Mouse (Mus musculus): ENCODE measurements around the gene Lrrc28. TPM values are rescaled to one million over a fixed set of nuclear protein-coding genes. Genes with fewer than 3 reads are reported as not detected.

The Lrrc28 gene
- polyA plus RNA-seq, 1 experiment from 2014 or later = 11.5 TPM

- H3K9me3 ChIP-seq (replicated peaks; ENCODE audit: control insufficient read depth, low read length) = no peaks in the 10 kb centered on the region
- H3K9ac ChIP-seq (ENCODE audit: low read depth, low read length) = no peak overlapping the region
- H3K4me1 ChIP-seq (ENCODE audit: control insufficient read depth, insufficient read depth, low read length) = peaks cover 2% of the 10 kb centered on the region; the same call in 1 of the 2 replicates
- no peak overlapping the region for H3K4me3 ChIP-seq (ENCODE audit: low read depth, low read length)
- H3K27me3 ChIP-seq (ENCODE audit: control insufficient read depth, insufficient read depth, low read length) = no peaks in the 10 kb centered on the region
- H3K4me2 ChIP-seq = no peak overlapping the region
- ATAC-seq (replicated peaks; ENCODE audit: insufficient number of reproducible peaks, low FRiP score, low TSS enrichment) = no peak
- 68% methylated on average over 9 of the region's 9 CpGs for WGBS (ENCODE audit: insufficient replicate concordance)
- peaks cover 14% of the 10 kb centered on the region for H3K36me3 ChIP-seq (ENCODE audit: control insufficient read depth, insufficient read depth, low read length)
- no peak overlapping the region for H3K27ac ChIP-seq (ENCODE audit: low read depth, low read length)
Observed at GRCm38 (mm10) chr7:67681078-67681477, 36.0 kb upstream of the Lrrc28 start.

DNA sequence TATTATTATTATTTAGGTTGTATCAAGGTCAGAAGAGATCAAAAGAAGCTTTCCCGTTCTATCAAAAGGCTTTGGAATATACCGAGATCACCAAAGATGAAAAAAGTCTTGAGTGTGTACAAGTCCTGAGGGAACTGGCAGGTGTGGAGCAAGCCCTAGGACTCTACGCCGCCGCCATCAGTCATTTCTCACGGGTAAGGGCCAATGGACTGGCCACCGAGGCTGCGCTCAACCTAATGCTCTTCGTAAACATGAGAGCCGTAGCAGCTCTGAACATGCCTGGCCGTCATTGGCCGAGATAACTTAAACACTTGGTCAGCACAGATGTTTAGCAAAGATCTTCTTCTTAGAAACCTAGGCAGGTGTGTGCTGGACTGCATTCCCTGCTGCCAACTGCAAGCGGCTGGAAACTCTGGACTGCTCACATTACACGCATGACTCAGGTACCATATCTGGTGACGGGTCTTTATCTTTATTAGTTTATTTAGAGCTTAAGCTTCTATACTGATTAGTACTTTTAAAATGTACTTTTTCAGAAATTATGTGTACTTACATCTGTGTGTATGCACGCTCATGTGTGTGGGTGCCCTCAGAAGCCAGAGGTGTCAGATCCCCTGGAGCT is 33.9 kb upstream of the Lrrc28 start:
- 88% methylated on average over 16 of the region's 16 CpGs for WGBS (ENCODE audit: insufficient replicate concordance)
- Histone ChIP-seq H3K9me3 (replicated peaks; ENCODE audit: control insufficient read depth, low read length) (no peaks in the 10 kb centered on the region), H3K27me3 (ENCODE audit: control insufficient read depth, insufficient read depth, low read length) (no peaks in the 10 kb centered on the region), H3K9ac (ENCODE audit: low read depth, low read length) (no peak overlapping the region), H3K36me3 (ENCODE audit: control insufficient read depth, insufficient read depth, low read length) (peaks cover 5% of the 10 kb centered on the region; the same call in 1 of the 2 replicates), H3K4me1 (ENCODE audit: control insufficient read depth, insufficient read depth, low read length) (peaks cover 10% of the 10 kb centered on the region), H3K27ac (ENCODE audit: low read depth, low read length) (no peak overlapping the region), H3K4me2 (no peak overlapping the region), H3K4me3 (ENCODE audit: low read depth, low read length) (no peak overlapping the region)
- no peak for ATAC-seq (replicated peaks; ENCODE audit: insufficient number of reproducible peaks, low FRiP score, low TSS enrichment)

DNA sequence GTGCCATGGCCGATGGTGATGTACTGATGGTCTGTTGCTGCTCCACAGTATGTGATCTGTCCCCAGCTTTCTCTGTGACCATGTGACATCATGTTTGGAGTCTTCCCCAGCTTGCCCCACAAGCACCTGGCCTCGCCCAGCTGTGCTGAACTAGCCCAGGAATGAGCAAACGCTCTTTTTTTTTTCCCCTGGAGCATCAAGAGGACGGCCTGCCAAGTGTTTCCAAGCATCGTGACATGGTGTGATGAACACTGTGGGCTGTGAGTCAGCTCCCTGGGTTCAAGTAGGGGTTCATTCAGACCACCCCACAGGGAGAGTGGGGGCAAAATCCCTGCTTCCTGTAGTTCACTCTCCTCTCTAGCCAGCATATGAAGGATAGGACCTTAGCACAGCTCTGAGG is 28.6 kb upstream of the Lrrc28 start:
- no peak overlapping the region for H3K4me3 ChIP-seq (ENCODE audit: low read depth, low read length)
- no peaks in the 10 kb centered on the region for H3K27me3 ChIP-seq (ENCODE audit: control insufficient read depth, insufficient read depth, low read length)
- H3K4me2 ChIP-seq = no peak overlapping the region
- no peak overlapping the region for H3K27ac ChIP-seq (ENCODE audit: low read depth, low read length)
- H3K9me3 ChIP-seq (replicated peaks; ENCODE audit: control insufficient read depth, low read length) = peaks cover 2% of the 10 kb centered on the region
- ATAC-seq (replicated peaks; ENCODE audit: insufficient number of reproducible peaks, low FRiP score, low TSS enrichment) = no peak
- peaks cover 11% of the 10 kb centered on the region for H3K4me1 ChIP-seq (ENCODE audit: control insufficient read depth, insufficient read depth, low read length)
- 84% methylated on average over 5 of the region's 5 CpGs for WGBS (ENCODE audit: insufficient replicate concordance)
- no peak overlapping the region for H3K9ac ChIP-seq (ENCODE audit: low read depth, low read length)
- peaks cover 14% of the 10 kb centered on the region for H3K36me3 ChIP-seq (ENCODE audit: control insufficient read depth, insufficient read depth, low read length)

DNA sequence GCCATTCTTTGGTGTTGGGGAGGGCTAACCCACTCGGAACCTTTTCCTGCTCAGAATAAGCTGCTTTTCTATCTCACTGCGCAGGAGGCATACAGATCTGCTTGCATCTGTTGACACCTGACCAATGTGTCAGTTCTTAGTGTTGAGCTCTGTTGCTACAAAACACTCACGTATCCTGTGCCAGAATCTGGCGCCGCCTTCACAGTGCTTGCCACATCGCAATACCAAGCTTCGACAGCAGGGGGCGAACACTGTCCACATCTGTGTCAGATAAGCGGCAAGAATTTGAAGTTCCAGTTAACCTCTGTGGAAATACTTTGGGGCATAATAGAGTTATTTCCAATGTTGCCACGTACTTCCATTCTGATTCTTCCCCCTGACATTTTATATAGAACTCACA is 27.6 kb upstream of the Lrrc28 start:
- Histone ChIP-seq H3K9me3 (replicated peaks; ENCODE audit: control insufficient read depth, low read length) (peaks cover 2% of the 10 kb centered on the region), H3K9ac (ENCODE audit: low read depth, low read length) (no peak overlapping the region), H3K27me3 (ENCODE audit: control insufficient read depth, insufficient read depth, low read length) (no peaks in the 10 kb centered on the region), H3K4me2 (no peak overlapping the region), H3K27ac (ENCODE audit: low read depth, low read length) (no peak overlapping the region), H3K4me3 (ENCODE audit: low read depth, low read length) (no peak overlapping the region), H3K4me1 (ENCODE audit: control insufficient read depth, insufficient read depth, low read length) (peaks cover 11% of the 10 kb centered on the region), H3K36me3 (ENCODE audit: control insufficient read depth, insufficient read depth, low read length) (peaks cover 19% of the 10 kb centered on the region)
- no peak for ATAC-seq (replicated peaks; ENCODE audit: insufficient number of reproducible peaks, low FRiP score, low TSS enrichment)
- 10% methylated on average over 10 of the region's 10 CpGs for WGBS (ENCODE audit: insufficient replicate concordance)

GRCm38 (mm10) chr7:67670965-67671364 is 25.9 kb upstream of the Lrrc28 start:
- no peak for ATAC-seq (replicated peaks; ENCODE audit: insufficient number of reproducible peaks, low FRiP score, low TSS enrichment)
- peaks cover 2% of the 10 kb centered on the region for H3K9me3 ChIP-seq (replicated peaks; ENCODE audit: control insufficient read depth, low read length)
- H3K4me1 ChIP-seq (ENCODE audit: control insufficient read depth, insufficient read depth, low read length) = peaks cover 11% of the 10 kb centered on the region
- H3K36me3 ChIP-seq (ENCODE audit: control insufficient read depth, insufficient read depth, low read length) = peaks cover 21% of the 10 kb centered on the region
- H3K4me3 ChIP-seq (ENCODE audit: low read depth, low read length) = no peak overlapping the region
- H3K27ac ChIP-seq (ENCODE audit: low read depth, low read length) = no peak overlapping the region
- no peak overlapping the region for H3K4me2 ChIP-seq
- no peak overlapping the region for H3K9ac ChIP-seq (ENCODE audit: low read depth, low read length)
- H3K27me3 ChIP-seq (ENCODE audit: control insufficient read depth, insufficient read depth, low read length) = no peaks in the 10 kb centered on the region
- WGBS (ENCODE audit: insufficient replicate concordance) = 93% methylated on average over 1 of the region's 1 CpGs

GRCm38 (mm10) chr7:67663981-67664694 is 19.1 kb upstream of the Lrrc28 start:
- Histone ChIP-seq H3K27me3 (ENCODE audit: control insufficient read depth, insufficient read depth, low read length) (no peaks in the 10 kb centered on the region), H3K36me3 (ENCODE audit: control insufficient read depth, insufficient read depth, low read length) (peaks cover 13% of the 10 kb centered on the region), H3K4me2 (no peak overlapping the region), H3K4me1 (ENCODE audit: control insufficient read depth, insufficient read depth, low read length) (peaks cover 3% of the 10 kb centered on the region; the same call in 1 of the 2 replicates), H3K27ac (ENCODE audit: low read depth, low read length) (no peak overlapping the region), H3K9me3 (replicated peaks; ENCODE audit: control insufficient read depth, low read length) (no peaks in the 10 kb centered on the region), H3K9ac (ENCODE audit: low read depth, low read length) (no peak overlapping the region), H3K4me3 (ENCODE audit: low read depth, low read length) (no peak overlapping the region)
- WGBS (ENCODE audit: insufficient replicate concordance) = 80% methylated on average over 14 of the region's 14 CpGs
- ATAC-seq (replicated peaks; ENCODE audit: insufficient number of reproducible peaks, low FRiP score, low TSS enrichment) = no peak

DNA sequence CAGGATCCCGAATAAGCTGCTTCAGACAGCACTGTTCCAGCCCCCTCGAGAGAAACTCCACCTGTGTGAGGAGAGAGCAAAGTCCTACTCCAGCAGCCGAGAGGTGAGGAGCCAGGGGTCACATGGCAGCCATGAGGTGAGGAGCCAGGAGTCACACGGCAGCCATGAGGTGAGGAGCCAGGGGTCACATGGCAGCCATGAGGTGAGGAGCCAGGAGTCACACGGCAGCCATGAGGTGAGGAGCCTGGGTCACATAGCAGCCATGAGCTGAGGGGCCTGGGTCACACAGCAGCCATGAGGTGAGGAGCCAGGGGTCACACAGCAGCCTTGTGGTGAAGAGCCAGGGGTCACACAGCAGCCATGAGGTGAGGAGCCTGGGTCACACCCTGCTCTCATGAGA is 17.4 kb upstream of the Lrrc28 start:
- no peaks in the 10 kb centered on the region for H3K9me3 ChIP-seq (replicated peaks; ENCODE audit: control insufficient read depth, low read length)
- H3K4me3 ChIP-seq (ENCODE audit: low read depth, low read length) = no peak overlapping the region
- H3K4me2 ChIP-seq = no peak overlapping the region
- peaks cover 3% of the 10 kb centered on the region; the same call in 1 of the 2 replicates for H3K4me1 ChIP-seq (ENCODE audit: control insufficient read depth, insufficient read depth, low read length)
- no peak overlapping the region for H3K27ac ChIP-seq (ENCODE audit: low read depth, low read length)
- 67% methylated on average over 5 of the region's 5 CpGs for WGBS (ENCODE audit: insufficient replicate concordance)
- H3K36me3 ChIP-seq (ENCODE audit: control insufficient read depth, insufficient read depth, low read length) = peaks cover 5% of the 10 kb centered on the region; the same call in 1 of the 2 replicates
- H3K9ac ChIP-seq (ENCODE audit: low read depth, low read length) = no peak overlapping the region
- no peaks in the 10 kb centered on the region for H3K27me3 ChIP-seq (ENCODE audit: control insufficient read depth, insufficient read depth, low read length)
- ATAC-seq (replicated peaks; ENCODE audit: insufficient number of reproducible peaks, low FRiP score, low TSS enrichment) = no peak

DNA sequence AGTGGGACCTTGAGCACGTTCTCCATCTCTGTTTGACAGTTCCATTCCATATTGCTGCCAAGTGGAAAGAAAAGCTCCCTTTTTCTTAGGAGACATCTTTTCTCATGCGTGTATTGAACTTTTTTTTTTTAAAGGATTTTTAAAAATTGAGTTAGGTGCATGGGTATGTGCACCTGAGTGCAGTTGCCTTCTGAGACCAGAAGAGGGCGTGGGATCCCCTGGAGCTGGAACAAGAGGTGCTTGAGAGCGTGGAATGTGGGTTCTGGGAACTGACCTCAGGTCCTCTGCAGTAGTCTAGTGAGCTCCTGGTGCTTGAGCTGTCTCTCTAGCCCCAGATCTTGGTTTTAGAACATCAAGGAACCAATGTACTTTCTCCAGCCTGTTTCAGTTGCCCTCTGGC is 13.0 kb upstream of the Lrrc28 start:
- Histone ChIP-seq H3K9ac (ENCODE audit: low read depth, low read length) (no peak overlapping the region), H3K27me3 (ENCODE audit: control insufficient read depth, insufficient read depth, low read length) (no peaks in the 10 kb centered on the region), H3K36me3 (ENCODE audit: control insufficient read depth, insufficient read depth, low read length) (0 out of 2 replicates have a peak, but pooled peaks cover 3% of the 10 kb centered on the region), H3K4me2 (no peak overlapping the region), H3K4me1 (ENCODE audit: control insufficient read depth, insufficient read depth, low read length) (peaks cover 3% of the 10 kb centered on the region; the same call in 1 of the 2 replicates), H3K4me3 (ENCODE audit: low read depth, low read length) (no peak overlapping the region), H3K27ac (ENCODE audit: low read depth, low read length) (no peak overlapping the region), H3K9me3 (replicated peaks; ENCODE audit: control insufficient read depth, low read length) (no peaks in the 10 kb centered on the region)
- WGBS (ENCODE audit: insufficient replicate concordance) = 85% methylated on average over 4 of the region's 4 CpGs
- ATAC-seq (replicated peaks; ENCODE audit: insufficient number of reproducible peaks, low FRiP score, low TSS enrichment) = no peak
